Mouse (Mus musculus): ENCODE data around the gene Sv2a. TPM values are rescaled to one million over a fixed set of nuclear protein-coding genes. Genes with fewer than 3 reads are reported as not detected.

Gene Sv2a
- under 1 TPM; 0.07 to 0.64 TPM for total RNA-seq (2023)

DNA sequence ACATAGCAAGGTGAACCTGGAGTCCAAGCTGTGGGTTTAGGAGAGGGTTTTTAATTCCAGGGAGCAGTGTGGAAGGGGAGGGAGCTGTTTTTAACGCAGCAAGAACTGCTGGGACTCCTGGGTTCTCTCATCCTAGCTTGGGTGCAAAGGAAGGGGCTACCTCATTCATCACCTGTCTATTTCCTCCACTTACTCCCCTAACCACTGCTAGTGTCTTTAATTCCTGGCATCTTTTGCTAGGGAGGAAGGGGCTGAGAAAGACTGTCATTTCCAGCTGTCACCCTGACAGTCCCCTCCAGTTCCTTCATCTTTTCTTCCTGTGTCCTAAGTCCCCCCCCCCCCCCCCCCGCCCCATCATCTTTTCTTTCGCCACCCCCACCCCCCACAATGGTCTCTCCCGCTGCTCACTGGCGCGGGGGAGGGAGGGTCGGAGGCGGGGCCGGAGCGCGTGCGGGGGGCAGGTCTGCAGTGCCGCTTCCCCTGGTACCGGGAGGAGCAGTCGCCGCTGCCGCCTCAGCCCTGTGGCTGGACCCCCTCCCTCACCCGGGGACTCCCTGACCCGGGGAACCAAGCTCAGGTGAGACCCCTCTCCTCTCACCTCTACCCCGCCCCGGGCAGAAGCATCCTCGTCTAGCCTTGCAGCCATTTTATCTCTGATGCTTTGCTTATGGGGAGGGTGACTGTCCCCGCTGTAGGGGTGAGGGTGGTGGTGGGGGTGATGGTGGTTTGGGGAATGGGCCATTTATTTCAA, at the start of gene Sv2a:
Sv2a (plus strand) TSS at position 425 of the 751 bp plus-strand sequence.

DNA sequence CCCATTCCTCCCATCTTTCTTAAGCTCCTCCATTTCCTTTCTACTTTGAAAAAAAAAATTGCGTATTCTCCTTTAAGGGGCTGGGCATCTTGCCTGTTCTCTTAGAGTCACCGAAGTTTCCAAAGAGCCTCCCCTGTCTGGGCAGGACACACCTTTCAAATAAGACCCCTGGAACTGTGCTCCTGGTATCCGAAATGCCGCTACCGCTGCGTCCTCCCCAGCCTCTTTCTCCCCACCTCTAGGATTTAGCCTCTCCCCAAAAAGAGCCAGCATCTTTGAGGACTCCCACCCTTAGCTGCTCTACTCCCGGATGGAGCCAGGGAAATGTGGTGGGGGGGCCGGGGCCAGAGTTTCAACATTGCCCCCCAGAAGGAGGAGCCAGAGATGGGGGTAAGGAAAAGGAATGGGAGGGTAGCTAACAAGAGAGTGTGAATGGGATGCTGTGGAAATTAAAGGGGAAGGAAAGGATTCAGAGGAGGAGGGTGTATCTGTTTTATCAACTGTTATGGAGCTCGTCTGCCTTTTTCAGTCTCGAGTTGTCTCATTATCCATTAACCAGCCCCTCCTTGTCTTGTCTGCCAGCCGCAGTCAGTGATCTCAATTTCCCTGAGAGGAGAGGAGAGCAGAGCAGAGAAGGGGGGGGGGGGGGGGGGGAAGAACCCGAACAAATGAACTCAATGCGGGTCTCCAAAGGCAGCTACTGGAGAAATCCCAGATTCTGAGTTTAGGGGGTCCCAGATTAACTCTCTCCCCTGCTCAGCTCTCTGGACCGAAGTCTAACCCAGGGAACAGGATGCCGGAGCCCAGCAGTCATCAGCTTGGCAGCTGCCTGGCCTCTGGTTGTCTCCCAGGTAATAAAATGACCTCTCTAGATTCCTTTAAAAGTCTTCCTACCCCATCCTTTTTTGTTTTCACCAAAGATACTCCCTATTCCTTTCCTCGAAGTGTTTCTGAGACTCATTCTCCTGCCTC, 18.8 kb upstream of the Sv2a start, which contains the start of gene Mtmr11:
Mtmr11 (plus strand) TSS at position 136 of the 972 bp plus-strand sequence.

DNA sequence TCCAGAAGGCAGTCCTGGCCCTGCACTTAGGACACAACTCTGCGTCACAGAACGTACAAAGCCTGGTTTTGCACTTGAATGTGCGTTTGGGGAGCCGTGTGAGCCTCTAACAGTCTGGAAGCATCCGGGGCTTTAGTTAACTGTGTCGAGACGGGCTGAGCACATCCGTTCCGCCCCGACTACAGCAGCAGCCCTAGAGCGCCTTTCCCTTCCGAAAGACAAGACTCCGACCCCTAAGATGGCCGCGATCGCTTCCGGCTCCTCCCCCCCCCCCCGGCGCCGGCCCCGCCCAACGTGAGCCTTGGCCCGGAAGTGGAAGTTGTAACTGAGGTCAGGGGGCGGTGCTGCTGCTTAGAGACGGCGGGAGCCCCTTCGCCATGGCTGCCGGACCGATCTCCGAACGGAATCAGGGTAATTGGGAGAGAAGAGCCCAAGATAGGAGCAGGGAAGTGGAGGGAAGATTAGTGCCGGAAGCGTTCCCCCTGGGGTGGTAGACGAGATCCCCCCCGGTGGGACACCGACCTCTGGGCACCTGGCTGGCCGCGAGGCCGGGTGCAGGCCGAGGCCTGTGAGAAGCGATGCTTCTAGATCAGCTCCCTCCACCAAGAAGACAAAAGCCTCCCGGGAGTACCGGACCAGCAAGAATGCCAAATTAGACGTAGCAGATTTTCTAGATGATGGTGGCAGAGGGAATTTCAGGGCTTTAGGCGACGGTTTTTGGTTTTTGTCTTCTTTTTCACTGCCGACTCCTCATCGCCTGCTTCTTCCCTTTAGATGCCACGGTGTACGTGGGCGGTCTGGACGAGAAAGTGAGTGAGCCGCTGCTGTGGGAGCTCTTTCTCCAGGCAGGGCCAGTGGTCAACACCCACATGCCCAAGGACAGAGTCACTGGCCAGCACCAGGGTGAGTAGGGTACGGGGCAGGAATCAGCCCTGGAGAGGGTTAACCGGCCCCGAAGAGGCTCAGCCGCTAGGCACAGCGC, 8.5 kb upstream of the Sv2a start, which contains the start of gene Sf3b4:
Sf3b4 (plus strand) TSS at position 136 of the 982 bp plus-strand sequence.

DNA sequence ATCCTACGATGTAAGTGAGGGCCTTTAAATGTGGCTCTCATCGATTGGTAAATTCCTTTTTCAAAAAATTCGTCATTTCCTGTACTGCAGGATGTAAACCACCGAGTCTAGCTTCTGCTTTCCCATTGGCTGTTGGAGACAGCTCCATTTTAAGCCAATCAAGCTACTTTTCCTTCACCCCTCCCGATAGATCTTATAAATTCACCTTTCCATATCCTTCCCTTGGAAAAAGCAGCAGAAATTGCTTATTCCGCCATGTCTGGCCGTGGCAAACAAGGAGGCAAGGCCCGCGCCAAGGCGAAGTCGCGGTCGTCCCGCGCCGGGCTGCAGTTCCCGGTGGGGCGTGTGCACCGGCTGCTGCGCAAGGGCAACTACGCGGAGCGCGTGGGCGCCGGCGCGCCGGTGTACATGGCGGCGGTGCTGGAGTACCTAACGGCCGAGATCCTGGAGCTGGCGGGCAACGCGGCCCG, 38.7 kb downstream of the Sv2a start, which contains the start of the genes Bola1 and Hist2h2ab:
Bola1 (minus strand) TSS at position 49 of the 470 bp plus-strand sequence.
Hist2h2ab (plus strand) TSS at position 205 of the 470 bp plus-strand sequence.

DNA sequence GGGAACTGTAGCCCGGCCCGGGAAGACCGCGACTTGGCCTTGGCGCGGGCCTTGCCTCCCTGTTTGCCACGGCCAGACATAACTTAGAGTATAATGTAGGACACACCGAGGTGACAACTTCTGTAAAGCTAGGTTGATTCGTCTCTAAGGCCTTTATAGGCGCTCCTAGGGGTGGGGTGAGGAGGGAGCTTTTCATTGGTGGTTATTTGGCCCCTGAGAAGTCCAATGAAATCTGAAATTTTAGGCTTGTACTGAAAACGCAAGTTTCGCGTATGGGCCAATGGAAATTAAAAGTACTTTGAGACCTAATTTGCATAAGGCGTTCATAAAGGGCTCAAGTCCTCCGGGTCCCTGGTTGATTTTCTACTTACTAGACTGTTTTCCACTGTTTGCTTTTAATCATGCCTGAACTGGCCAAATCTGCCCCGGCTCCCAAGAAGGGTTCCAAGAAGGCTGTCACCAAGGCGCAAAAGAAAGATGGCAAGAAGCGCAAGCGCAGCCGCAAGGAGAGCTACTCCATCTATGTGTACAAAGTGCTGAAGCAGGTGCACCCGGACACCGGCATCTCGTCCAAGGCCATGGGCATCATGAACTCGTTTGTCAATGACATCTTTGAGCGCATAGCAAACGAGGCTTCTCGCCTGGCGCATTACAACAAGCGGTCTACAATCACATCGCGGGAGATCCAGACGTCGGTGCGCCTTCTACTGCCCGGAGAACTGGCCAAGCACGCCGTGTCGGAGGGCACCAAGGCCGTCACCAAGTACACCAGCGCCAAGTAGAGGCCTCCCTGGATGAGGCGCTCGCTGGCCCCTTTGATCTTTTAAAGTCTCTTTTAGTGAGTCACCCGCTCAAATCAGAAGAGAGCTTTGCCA, 40.1 kb downstream of the Sv2a start, which contains the start of the genes Hist2h2ac and Hist2h2be:
Hist2h2ac (minus strand) TSS at position 116 of the 875 bp plus-strand sequence.
Hist2h2be (plus strand) TSS at position 355 of the 875 bp plus-strand sequence.

DNA sequence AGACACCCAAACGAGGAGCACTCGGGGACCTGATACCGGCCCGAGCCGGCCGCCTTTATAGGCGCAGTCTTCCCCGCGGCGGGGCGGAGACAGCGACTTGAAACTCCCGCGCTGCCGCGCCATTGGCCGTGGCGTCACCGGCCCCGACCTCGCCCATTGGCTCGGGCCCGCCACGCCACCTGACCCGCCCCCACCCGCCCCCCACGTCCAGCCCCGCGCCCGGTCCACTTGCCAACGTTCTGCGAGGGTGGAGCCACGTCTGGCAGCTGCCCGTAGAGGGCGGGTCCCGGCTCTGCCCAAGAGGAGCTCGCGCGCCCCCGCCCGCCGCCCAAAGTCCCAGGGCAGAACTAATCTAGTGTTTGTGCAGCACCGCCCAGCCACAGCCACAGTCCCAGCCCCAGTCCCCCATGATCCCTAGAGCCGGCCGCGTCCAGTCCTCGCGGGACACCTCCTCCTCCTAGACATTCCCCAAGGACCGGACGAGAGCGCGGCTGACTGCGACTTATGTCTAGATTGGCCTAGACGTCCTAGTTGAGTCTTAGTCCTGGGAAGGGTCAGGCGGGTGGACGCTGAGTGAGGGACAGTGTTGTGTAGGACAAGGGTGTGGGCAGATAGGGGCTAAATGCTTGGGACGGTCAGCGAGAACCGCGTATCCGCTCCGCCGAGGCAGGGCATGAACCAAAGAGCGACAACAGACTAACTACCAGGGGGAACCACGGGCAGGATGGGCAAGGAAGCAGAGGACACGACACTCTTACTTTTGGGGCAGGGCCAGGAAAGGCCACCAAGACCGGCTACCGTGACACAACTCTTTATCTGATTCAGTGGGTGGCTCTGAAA, 58.2 kb downstream of the Sv2a start, which contains the start of gene Hist2h3c2:
Hist2h3c2 (minus strand) TSS at position 174 of the 840 bp plus-strand sequence.

DNA sequence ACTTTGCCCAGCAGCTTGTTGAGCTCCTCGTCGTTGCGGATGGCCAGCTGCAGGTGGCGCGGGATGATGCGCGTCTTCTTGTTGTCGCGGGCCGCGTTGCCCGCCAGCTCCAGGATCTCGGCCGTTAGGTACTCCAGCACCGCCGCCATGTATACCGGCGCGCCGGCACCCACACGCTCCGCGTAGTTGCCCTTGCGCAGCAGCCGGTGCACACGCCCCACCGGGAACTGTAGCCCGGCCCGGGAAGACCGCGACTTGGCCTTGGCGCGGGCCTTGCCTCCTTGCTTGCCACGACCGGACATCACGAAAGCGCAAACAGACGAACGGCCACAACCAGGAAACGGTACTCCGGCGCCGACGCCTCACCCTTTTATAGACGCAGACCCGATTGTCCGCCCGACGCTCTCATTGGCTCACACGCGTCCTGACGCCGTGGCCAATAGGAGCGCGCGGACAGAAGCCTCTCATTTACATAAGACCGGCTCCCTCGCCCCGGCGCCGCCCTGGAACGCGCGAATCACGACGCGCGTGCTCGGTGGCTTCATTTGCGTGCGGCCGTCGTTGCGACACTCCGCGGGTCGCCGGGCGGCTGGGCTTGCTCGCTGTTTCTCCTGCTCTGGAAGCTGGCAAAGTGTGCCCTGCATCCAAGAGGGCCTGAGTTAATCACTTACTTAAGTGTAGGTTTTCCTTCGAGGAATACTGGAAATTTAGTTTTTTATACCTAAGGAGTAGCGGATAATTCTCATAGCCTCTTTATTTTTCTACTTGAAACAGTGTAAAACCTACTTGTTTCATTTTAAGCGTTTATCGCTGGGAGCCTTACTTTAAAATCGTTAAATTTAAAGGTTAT, 59.2 kb downstream of the Sv2a start, which contains the start of gene Hist2h2aa2:
Hist2h2aa2 (minus strand) TSS at position 328 of the 850 bp plus-strand sequence.

Other genes starting within 250 kb of the Sv2a start
- gene Plekho1, start 185.2 kb upstream of the Sv2a start, total RNA-seq (2023), result 10 to 100 TPM; 39.9 to 68.8 TPM
- 10 to 100 TPM; 16.1 to 22.9 TPM for gene Vps45, start 122.7 kb upstream of the Sv2a start, total RNA-seq (2023)
- 10 to 100 TPM; 14.0 to 20.9 TPM for gene Otud7b, start 76.6 kb upstream of the Sv2a start, total RNA-seq (2023)
- under 1 TPM in 1 of 2 experiments, not detected in 1; 0.49 TPM for gene Mtmr11, start 19.1 kb upstream of the Sv2a start, total RNA-seq (2023)
- gene Sf3b4, start 8.8 kb upstream of the Sv2a start, total RNA-seq (2023), result 10 to 100 TPM; 45.7 to 50.8 TPM
- 1 to 10 TPM; 5.7 to 5.8 TPM for gene Bola1, start 38.6 kb downstream of the Sv2a start, total RNA-seq (2023)
- gene Hist2h2ab, start 38.7 kb downstream of the Sv2a start, total RNA-seq (2023), result 10 to 100 TPM; 17.4 to 21.4 TPM
- 100 to 1,000 TPM; 338 to 339 TPM for gene Hist2h2ac, start 39.7 kb downstream of the Sv2a start, total RNA-seq (2023)
- 1 to 10 TPM; 2.6 to 3.5 TPM for gene Hist2h2be, start 40.0 kb downstream of the Sv2a start, total RNA-seq (2023)
- gene Hist2h3c2, start 58.0 kb downstream of the Sv2a start, total RNA-seq (2023), result 100 to 1,000 TPM; 451 to 486 TPM
- gene Hist2h2aa2, start 59.1 kb downstream of the Sv2a start, total RNA-seq (2023), result 1,000 to 10,000 TPM; 2,817 to 3,247 TPM
- 10 to 100 TPM in 1 of 2 experiments, 1 to 10 TPM in 1; 10.0 to 41.5 TPM for gene Hist2h2aa1, start 64.3 kb downstream of the Sv2a start, total RNA-seq (2023)
- not detected for gene Hist2h3c1, start 65.5 kb downstream of the Sv2a start, total RNA-seq (2023)
- gene Hist2h4, start 82.2 kb downstream of the Sv2a start, total RNA-seq (2023), result 100 to 1,000 TPM; 249 to 250 TPM
- 1,000 to 10,000 TPM; 2,116 to 2,242 TPM for gene Hist2h3b, start 87.5 kb downstream of the Sv2a start, total RNA-seq (2023)
- 1,000 to 10,000 TPM; 1,687 to 1,847 TPM for gene Hist2h2bb, start 88.6 kb downstream of the Sv2a start, total RNA-seq (2023)
- 1 to 10 TPM; 1.9 to 3.0 TPM for gene Fcgr1, start 112.8 kb downstream of the Sv2a start, total RNA-seq (2023)

Measured in neutrophil, adult 59 days (primary cell).